Mouse (Mus musculus) forebrain, postnatal 0 days (tissue): ENCODE measurements around the gene Hcar1. TPM values are rescaled to one million over a fixed set of nuclear protein-coding genes. Genes with fewer than 3 reads are reported as not detected.
A peak's percentile ranks its signal among the peaks of the same experiment; 100 is the strongest.

ENCODE experiments used
- ATAC-seq: fragments of 200-750 bp; cut with Nextera tagmentation; 2 replicates; pipeline ENCODE4 v1.8.0; 2017; ENCODE audit warnings: mild to moderate bottlenecking, moderate library complexity
- DNase-seq: peaks from one replicate; pipeline ENCODE4 v3.0.0-alpha.2; 2015
- H3K27ac ChIP-seq: fragments of 300-500 bp; sonication (generic); 2 replicates; pipeline ENCODE4 v1.5.1; 2014; ENCODE audit warnings: low read depth, mild to moderate bottlenecking, antibody characterized with exemption, low read length, moderate library complexity, mixed read lengths
- H3K27me3 ChIP-seq: fragments of 300-500 bp; sonication (generic); 2 replicates; pipeline ENCODE4 v1.6.1; 2014; ENCODE audit warnings: mild to moderate bottlenecking, low read length, mixed read lengths; ENCODE audit not compliant: insufficient read depth
- H3K36me3 ChIP-seq: fragments of 300-500 bp; sonication (generic); 2 replicates; pipeline ENCODE4 v1.6.1; 2014; ENCODE audit warnings: mild to moderate bottlenecking, moderate library complexity; ENCODE audit not compliant: insufficient read depth
- H3K4me1 ChIP-seq: fragments of 300-500 bp; sonication (generic); 2 replicates; pipeline ENCODE4 v1.6.1; 2014; ENCODE audit warnings: antibody characterized with exemption; ENCODE audit not compliant: insufficient read depth
- H3K4me2 ChIP-seq: fragments of 300-500 bp; sonication (generic); 2 replicates; pipeline ENCODE4 v1.6.1; 2014; ENCODE audit warnings: low read depth, mild to moderate bottlenecking, moderate library complexity
- H3K4me3 ChIP-seq: fragments of 300-500 bp; sonication (generic); 2 replicates; pipeline ENCODE4 v1.5.1; 2014; ENCODE audit warnings: low read depth, low read length, mixed read lengths
- H3K9ac ChIP-seq: fragments of 300-500 bp; sonication (generic); 2 replicates; pipeline ENCODE4 v1.6.1; 2014; ENCODE audit warnings: mild to moderate bottlenecking
- H3K9me3 ChIP-seq: fragments of 300-500 bp; sonication (generic); 2 replicates; pipeline ENCODE4 v1.6.1; 2016; ENCODE audit warnings: low read length
- CTCF ChIP-seq: sonication (generic); IDR thresholded peaks from 2 replicates; pipeline ENCODE4 v1.5.1; 2016; ENCODE audit warnings: antibody characterized with exemption, control low read depth, low read depth
- WGBS: fragments of 180-500 bp; shearing (Covaris S2); extraction: QIAGEN DNeasy Blood & Tissue Kit; methylation state at CpG from one replicate; pipeline ENCODE4 v1.1.7; 2014; 5-methylcytosine and 5-hydroxymethylcytosine counted together
- polyA plus RNA-seq: library from polyadenylated mRNA; unstranded; fragments of >200 nt; fragmentation: Nextera tagmentation; extraction: Ambion mirVana; gene quantifications from 2 replicates; pipeline ENCODE4 v1.2.1, GENCODE M21; 2015
- total RNA-seq: library from RNA; depleted of rRNA; stranded (reverse); fragments of >200 nt; gene quantifications from 2 replicates; pipeline ENCODE4 v1.2.3, GENCODE M21; 2014; rRNA removed

Gene Hcar1
- total and polyA plus RNA-seq, 2 experiments from 2014 or later: 0.61 to 1.00 TPM

GRCm38 (mm10) chr5:123843816-123844215 is 36.0 kb downstream of the Hcar1 start:
- no peaks in the 10 kb centered on the region for H3K27me3 ChIP-seq
- H3K27ac ChIP-seq: no peak overlapping the region
- no peaks in the 10 kb centered on the region for H3K9me3 ChIP-seq
- no peak overlapping the region for H3K4me3 ChIP-seq
- no peak for DNase-seq
- H3K4me1 ChIP-seq: no peaks in the 10 kb centered on the region
- ATAC-seq: no peak
- H3K36me3 ChIP-seq: no peaks in the 10 kb centered on the region
- WGBS: 26% methylated on average over 4 of the region's 4 CpGs
- no peak for TF ChIP-seq CTCF
- no peak overlapping the region for H3K9ac ChIP-seq
- no peak overlapping the region for H3K4me2 ChIP-seq

- no peaks in the 10 kb centered on the region for H3K36me3 ChIP-seq
- H3K27me3 ChIP-seq: no peaks in the 10 kb centered on the region
- no peak for TF ChIP-seq CTCF
- H3K9ac ChIP-seq: no peak overlapping the region
- ATAC-seq (no peak), DNase-seq (no peak)
- 76% methylated on average over 3 of the region's 3 CpGs for WGBS
- no peak overlapping the region for H3K4me2 ChIP-seq
- no peak overlapping the region for H3K4me3 ChIP-seq
- no peaks in the 10 kb centered on the region for H3K4me1 ChIP-seq
- no peaks in the 10 kb centered on the region for H3K9me3 ChIP-seq
- H3K27ac ChIP-seq: no peak overlapping the region
Measured at GRCm38 (mm10) chr5:123842935-123843282, 36.9 kb downstream of the Hcar1 start.

GRCm38 (mm10) chr5:123842221-123842934 is 37.4 kb downstream of the Hcar1 start:
- no peaks in the 10 kb centered on the region for H3K4me1 ChIP-seq
- TF ChIP-seq CTCF: no peak
- DNase-seq (no peak), ATAC-seq (no peak)
- H3K27me3 ChIP-seq: no peaks in the 10 kb centered on the region
- no peak overlapping the region for H3K9ac ChIP-seq
- H3K27ac ChIP-seq: no peak overlapping the region
- H3K36me3 ChIP-seq: no peaks in the 10 kb centered on the region
- no peak overlapping the region for H3K4me2 ChIP-seq
- no peaks in the 10 kb centered on the region for H3K9me3 ChIP-seq
- no peak overlapping the region for H3K4me3 ChIP-seq
- WGBS: 62% methylated on average over 11 of the region's 11 CpGs

GRCm38 (mm10) chr5:123837371-123837770 is 42.4 kb downstream of the Hcar1 start:
- 51% methylated on average over 4 of the region's 4 CpGs for WGBS
- DNase-seq: no peak

GRCm38 (mm10) chr5:123834836-123835235 is 45.0 kb downstream of the Hcar1 start:
- no peak for DNase-seq
- Histone ChIP-seq H3K4me1 (no peaks in the 10 kb centered on the region), H3K27me3 (no peaks in the 10 kb centered on the region), H3K9ac (no peak overlapping the region), H3K4me2 (no peak overlapping the region), H3K9me3 (no peaks in the 10 kb centered on the region), H3K27ac (no peak overlapping the region), H3K4me3 (no peak overlapping the region), H3K36me3 (no peaks in the 10 kb centered on the region)
- 81% methylated on average over 3 of the region's 3 CpGs for WGBS
- no peak for TF ChIP-seq CTCF
- no peak for ATAC-seq

More at GRCm38 (mm10) chr5:123837371-123837770, 42.4 kb downstream of the Hcar1 start:
- H3K4me3 ChIP-seq: no peak overlapping the region
- no peak for TF ChIP-seq CTCF
- no peak overlapping the region for H3K27ac ChIP-seq
- H3K9ac ChIP-seq: no peak overlapping the region
- no peaks in the 10 kb centered on the region for H3K4me1 ChIP-seq
- H3K4me2 ChIP-seq: no peak overlapping the region
- ATAC-seq: no peak
- no peaks in the 10 kb centered on the region for H3K9me3 ChIP-seq
- no peaks in the 10 kb centered on the region for H3K36me3 ChIP-seq
- H3K27me3 ChIP-seq: no peaks in the 10 kb centered on the region

- no peak for ATAC-seq
- no peak overlapping the region for H3K4me2 ChIP-seq
- no peaks in the 10 kb centered on the region for H3K36me3 ChIP-seq
- TF ChIP-seq CTCF: no peak
- H3K9ac ChIP-seq: no peak overlapping the region
- H3K27me3 ChIP-seq: no peaks in the 10 kb centered on the region
- no peak for DNase-seq
- WGBS: 91% methylated on average over 7 of the region's 7 CpGs
- no peak overlapping the region for H3K4me3 ChIP-seq
- H3K4me1 ChIP-seq: no peaks in the 10 kb centered on the region
- no peaks in the 10 kb centered on the region for H3K9me3 ChIP-seq
- H3K27ac ChIP-seq: no peak overlapping the region
Measured at GRCm38 (mm10) chr5:123832309-123832708, 47.5 kb downstream of the Hcar1 start.

- no peak for DNase-seq
- Histone ChIP-seq H3K36me3 (no peaks in the 10 kb centered on the region), H3K4me2 (no peak overlapping the region), H3K9ac (no peak overlapping the region), H3K9me3 (no peaks in the 10 kb centered on the region), H3K27me3 (no peaks in the 10 kb centered on the region), H3K4me1 (no peaks in the 10 kb centered on the region), H3K27ac (no peak overlapping the region), H3K4me3 (no peak overlapping the region)
- no peak for ATAC-seq
- peak; percentile 48 for TF ChIP-seq CTCF
- 79% methylated on average over 6 of the region's 6 CpGs for WGBS
Measured at GRCm38 (mm10) chr5:123827659-123828091, 52.1 kb downstream of the Hcar1 start.

Other genes starting within 250 kb of the Hcar1 start
- gene Clip1, start 195.4 kb downstream of the Hcar1 start, total RNA-seq: 89.8 and 102 TPM in 2 replicates
- 52.2 and 73.1 TPM in 2 replicates for gene Clip1, start 195.4 kb downstream of the Hcar1 start, polyA plus RNA-seq
- 25.8 and 32.1 TPM in 2 replicates for gene Zcchc8, start 158.9 kb downstream of the Hcar1 start, total RNA-seq
- gene Zcchc8, start 158.9 kb downstream of the Hcar1 start, polyA plus RNA-seq: 39.8 and 54.1 TPM in 2 replicates
- 97.4 and 118 TPM in 2 replicates for gene Rsrc2, start 130.6 kb downstream of the Hcar1 start, total RNA-seq
- 122 and 126 TPM in 2 replicates for gene Rsrc2, start 130.6 kb downstream of the Hcar1 start, polyA plus RNA-seq
- gene Kntc1, start 130.3 kb downstream of the Hcar1 start, total RNA-seq: 2.9 and 12.1 TPM in 2 replicates
- 1.7 and 3.3 TPM in 2 replicates for gene Kntc1, start 130.3 kb downstream of the Hcar1 start, polyA plus RNA-seq
- gene Hcar2, start 14.5 kb downstream of the Hcar1 start, total RNA-seq: not detected in 2 replicates
- not detected in 2 replicates for gene Hcar2, start 14.5 kb downstream of the Hcar1 start, polyA plus RNA-seq
- gene Denr, start 27.2 kb upstream of the Hcar1 start, total RNA-seq: 25.2 and 25.3 TPM in 2 replicates
- 128 and 130 TPM in 2 replicates for gene Denr, start 27.2 kb upstream of the Hcar1 start, polyA plus RNA-seq
- 0.38 and 0.57 TPM in 2 replicates for gene Gm43518, start 47.4 kb upstream of the Hcar1 start, total RNA-seq
- gene Gm43518, start 47.4 kb upstream of the Hcar1 start, polyA plus RNA-seq: 0.30 and 1.2 TPM in 2 replicates
- gene Ccdc62, start 50.7 kb upstream of the Hcar1 start, total RNA-seq: 3.6 and 3.7 TPM in 2 replicates
- gene Ccdc62, start 50.7 kb upstream of the Hcar1 start, polyA plus RNA-seq: 3.3 and 3.7 TPM in 2 replicates
- gene Hip1r, start 93.6 kb upstream of the Hcar1 start, total RNA-seq: 52.2 and 55.0 TPM in 2 replicates
- gene Hip1r, start 93.6 kb upstream of the Hcar1 start, polyA plus RNA-seq: 22.2 and 29.8 TPM in 2 replicates
- 62.0 and 62.2 TPM in 2 replicates for gene Vps37b, start 152.2 kb upstream of the Hcar1 start, total RNA-seq
- gene Vps37b, start 152.2 kb upstream of the Hcar1 start, polyA plus RNA-seq: 76.5 and 90.8 TPM in 2 replicates
- 24.9 and 25.0 TPM in 2 replicates for gene Abcb9, start 215.8 kb upstream of the Hcar1 start, total RNA-seq
- gene Abcb9, start 215.8 kb upstream of the Hcar1 start, polyA plus RNA-seq: 13.9 and 19.7 TPM in 2 replicates
- 56.0 and 58.3 TPM in 2 replicates for gene Ogfod2, start 232.3 kb upstream of the Hcar1 start, total RNA-seq
- 40.7 and 44.2 TPM in 2 replicates for gene Ogfod2, start 232.3 kb upstream of the Hcar1 start, polyA plus RNA-seq
- gene Arl6ip4, start 236.1 kb upstream of the Hcar1 start, total RNA-seq: 36.0 and 41.9 TPM in 2 replicates
- 95.6 and 98.3 TPM in 2 replicates for gene Arl6ip4, start 236.1 kb upstream of the Hcar1 start, polyA plus RNA-seq